In the genomic region with DNA sequence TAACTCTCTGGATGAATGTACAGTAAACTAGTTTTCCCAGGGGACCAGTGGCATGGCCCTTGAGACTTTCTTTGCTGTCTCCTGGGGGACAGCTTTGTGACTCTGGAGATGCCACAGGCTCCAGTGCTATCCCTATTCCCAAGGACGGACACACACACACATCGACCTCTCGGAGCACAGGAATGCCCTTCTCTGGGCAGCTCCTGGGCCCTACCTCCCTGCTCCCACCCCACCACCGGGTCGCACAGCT, we compare ENCODE assay signal across 8 mouse cellular contexts. TPM values are rescaled to one million over a fixed set of nuclear protein-coding genes. Genes with fewer than 3 reads are reported as not detected.
DNase-seq lines count a peak whose midpoint lies in the region; ATAC-seq and TF ChIP-seq lines count a peak whose summit lies in the region.

No protein-coding gene starts in this region.

- no peak for TF ChIP-seq EP300 in lung, postnatal 0 days (IDR thresholded peaks at IDR 0.05)

- peaks cover 4% of the 10 kb centered on the region; the same call in 1 of the 2 replicates for H3K4me1 ChIP-seq in lung, postnatal 0 days (ENCODE audit: insufficient read depth, low read depth, low read length)
- peaks cover 20% of the 10 kb centered on the region; the same call in 1 of the 2 replicates for H3K4me1 ChIP-seq in limb, embryonic 12.5 days (replicated peaks)
- H3K4me1 ChIP-seq in small intestine, adult 2 months (ENCODE audit: control insufficient read depth, insufficient read depth, insufficient read length, low read length): peaks cover 7% of the 10 kb centered on the region

- TF ChIP-seq POLR2A in small intestine, adult 2 months (IDR thresholded peaks at IDR 0.05; ENCODE audit: low read depth, low read length): no peak

- 0% methylated on average over 5 of the region's 5 CpGs for WGBS in lung, postnatal 0 days
- WGBS in limb, embryonic 12.5 days: 0% methylated on average over 5 of the region's 5 CpGs
- WGBS in small intestine, adult 2 months: under 1% methylated on average over 5 of the region's 5 CpGs

- peak; percentile 81 for ATAC-seq in cerebellum, adult (ENCODE audit: insufficient number of reproducible peaks, low FRiP score, low TSS enrichment)
- no peak for ATAC-seq in lung, postnatal 0 days
- ATAC-seq in limb, embryonic 12.5 days (ENCODE audit: insufficient number of reproducible peaks, insufficient read depth, low FRiP score, low TSS enrichment, low read depth): peak; percentile 92

- no peak for TF ChIP-seq CTCF in lung, postnatal 0 days (IDR thresholded peaks at IDR 0.05)
- TF ChIP-seq CTCF in small intestine, adult 2 months (IDR thresholded peaks at IDR 0.05; ENCODE audit: extremely low read depth, insufficient read length, insufficient replicate concordance, low read depth, low read length): no peak

- peak overlapping the region; percentile 54 for H3K9ac ChIP-seq in lung, postnatal 0 days (replicated peaks; ENCODE audit: low read depth)
- H3K9ac ChIP-seq in limb, embryonic 12.5 days (replicated peaks): peak overlapping the region; percentile 87

- DNase-seq in cerebellum, postnatal 25 days: no peak
- no peak for DNase-seq in lung, postnatal 0 days (ENCODE audit: low spot score)
- DNase-seq in lung, postnatal 36 days: no peak
- DNase-seq in gastrocnemius, postnatal 4 days (ENCODE audit: low spot score in 2 of 2): no peak
- no peak for DNase-seq in frontal cortex, adult 2 months (ENCODE audit: extremely low spot score in 1 of 2, low spot score in 1 of 2)

- H3K27ac ChIP-seq in lung, postnatal 0 days (ENCODE audit: low read length): peak overlapping the region; percentile 89; the same call in 1 of the 2 replicates
- H3K27ac ChIP-seq in limb, embryonic 12.5 days: peak overlapping the region; percentile 90
- no peak overlapping the region; the same call in 1 of the 2 replicates for H3K27ac ChIP-seq in small intestine, adult 2 months (ENCODE audit: insufficient read depth, low read depth, low read length)

- peak overlapping the region; percentile 83 for H3K4me2 ChIP-seq in lung, postnatal 0 days (replicated peaks; ENCODE audit: low read depth, low read length)
- peak overlapping the region; percentile 63 for H3K4me2 ChIP-seq in limb, embryonic 12.5 days

- no peaks in the 10 kb centered on the region for H3K9me3 ChIP-seq in lung, postnatal 0 days (ENCODE audit: low read length)
- no peaks in the 10 kb centered on the region for H3K9me3 ChIP-seq in limb, embryonic 12.5 days

- H3K36me3 ChIP-seq in lung, postnatal 0 days (ENCODE audit: insufficient read depth, low read length): no peaks in the 10 kb centered on the region
- H3K36me3 ChIP-seq in limb, embryonic 12.5 days: peaks cover 12% of the 10 kb centered on the region; the same call in 1 of the 2 replicates
- H3K36me3 ChIP-seq in small intestine, adult 2 months (ENCODE audit: control insufficient read depth, insufficient read depth, low read length): no peaks in the 10 kb centered on the region

- H3K27me3 ChIP-seq in lung, postnatal 0 days (replicated peaks; ENCODE audit: insufficient read depth, low read length): no peaks in the 10 kb centered on the region
- no peaks in the 10 kb centered on the region for H3K27me3 ChIP-seq in limb, embryonic 12.5 days
- H3K27me3 ChIP-seq in small intestine, adult 2 months (ENCODE audit: control insufficient read depth, insufficient read depth, low read length): no peaks in the 10 kb centered on the region

- H3K4me3 ChIP-seq in lung, postnatal 0 days (ENCODE audit: low read depth, low read length): peak overlapping the region; percentile 69
- H3K4me3 ChIP-seq in limb, embryonic 12.5 days (replicated peaks): peak overlapping the region; percentile 83
- peak overlapping the region; percentile 88 for H3K4me3 ChIP-seq in small intestine, adult 2 months (ENCODE audit: low read depth, low read length)

RNA-seq across cellular contexts. Expression of gene Tspan12, which starts 1.0 kb away (rescaled TPM):
- 84.2 and 85.5 TPM in 2 replicates for polyA plus RNA-seq in lung, postnatal 0 days (2015; fragmentation: Nextera tagmentation; extraction: Ambion mirVana)
- polyA plus RNA-seq in limb, embryonic 12.5 days (2016; fragmentation: Nextera tagmentation; extraction: Ambion mirVana): 39.0 and 40.6 TPM in 2 replicates
- polyA plus RNA-seq in small intestine, adult 2 months (2012; rRNA removed): 1.3 and 1.9 TPM in 2 replicates
- 10 to 100 TPM; 65.4 to 74.0 TPM for total RNA-seq in gastrocnemius, postnatal 4 days (2021)
- polyA plus RNA-seq in frontal cortex, adult 2 months (2012; rRNA removed): 20.1 and 21.3 TPM in 2 replicates
